Mouse (Mus musculus): ENCODE data around the gene Atp10a.

DNA sequence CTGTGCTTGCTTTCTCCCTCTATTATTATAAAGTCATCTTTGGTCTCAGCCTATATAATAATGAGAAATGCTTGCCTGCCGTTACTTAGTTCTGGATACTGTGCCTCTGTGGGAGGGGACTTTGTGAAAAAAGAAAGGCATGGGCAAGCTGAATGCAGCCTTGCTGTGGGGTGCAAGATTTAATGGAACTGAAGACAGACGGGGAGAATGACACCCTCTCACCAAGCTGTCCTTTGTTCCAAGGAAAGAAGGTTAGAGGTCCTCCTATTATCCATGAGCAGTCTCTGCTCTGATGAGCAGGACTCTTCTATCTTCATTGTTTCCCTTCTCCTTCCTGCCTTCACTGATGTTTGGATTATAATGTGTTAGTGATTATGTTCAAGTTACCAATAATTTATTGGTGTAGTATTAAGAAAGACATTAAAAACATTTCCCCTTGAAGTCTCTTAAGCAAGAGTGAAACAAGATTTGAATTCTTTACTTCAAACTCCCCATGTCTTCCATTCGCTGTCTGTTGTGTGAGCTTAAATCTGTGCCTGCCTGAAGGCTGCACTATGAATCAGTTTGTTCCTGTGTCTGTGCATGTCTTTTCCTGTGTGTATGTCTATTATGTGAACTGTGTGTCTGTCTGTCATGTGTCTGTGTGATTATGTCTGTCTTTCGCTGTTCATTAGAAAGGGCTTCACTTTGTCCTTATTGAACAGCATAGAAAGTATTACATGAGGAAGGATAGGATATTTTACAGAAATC lies 211.1 kb downstream of the Atp10a start:
- TF ChIP-seq POLR2A (IDR thresholded peaks at IDR 0.05; ENCODE audit: insufficient read length, low read depth) (no peak), USF1 (IDR thresholded peaks at IDR 0.05; ENCODE audit: low read depth) (no peak), POLR2AphosphoS2 (IDR thresholded peaks at IDR 0.05; ENCODE audit: insufficient read length, low read depth) (no peak), TCF12 (IDR thresholded peaks at IDR 0.05; ENCODE audit: insufficient read depth, poor library complexity, severe bottlenecking) (no peak), CEBPB (IDR thresholded peaks at IDR 0.05; ENCODE audit: insufficient read depth, poor library complexity, severe bottlenecking) (no peak), MAX (IDR thresholded peaks at IDR 0.05; ENCODE audit: low read depth) (no peak), TCF3 (IDR thresholded peaks at IDR 0.05; ENCODE audit: insufficient read length, low read depth) (no peak), E2F4 (IDR thresholded peaks at IDR 0.05; ENCODE audit: insufficient read depth) (no peak), MYOD1 (IDR thresholded peaks at IDR 0.05; ENCODE audit: control insufficient read depth in 1 of 3, insufficient read length in 2 of 3, low read depth in 2 of 3) (no peak), SRF (IDR thresholded peaks at IDR 0.05; ENCODE audit: control insufficient read depth, insufficient read length, low read depth) (no peak)

Measured in myocyte (in vitro differentiated cells).